Mouse (Mus musculus): ENCODE measurements around the gene 2610528J11Rik. TPM values are rescaled to one million over a fixed set of nuclear protein-coding genes. Genes with fewer than 3 reads are reported as not detected.

The 2610528J11Rik gene
- polyA plus RNA-seq, 1 experiment = 0.26 TPM

DNA sequence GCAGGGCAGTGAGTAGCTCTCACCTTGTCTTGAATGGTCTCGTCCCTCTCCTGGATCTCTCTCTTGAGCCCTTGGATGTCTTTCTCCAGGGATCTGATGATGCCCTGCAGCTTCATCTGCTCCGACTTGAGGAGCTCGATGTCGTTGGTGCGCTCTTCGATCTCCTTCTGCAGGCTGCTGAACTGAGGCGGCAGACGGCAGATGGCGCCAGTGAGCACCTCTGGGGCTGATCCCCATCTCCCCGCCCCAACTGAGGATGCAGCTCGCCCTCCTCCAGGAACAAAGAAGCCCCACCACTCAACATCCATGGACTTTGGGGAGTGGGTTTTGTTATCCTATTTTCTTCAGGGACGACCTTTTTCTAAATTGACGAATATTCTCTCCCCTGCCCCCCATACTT is 52.5 kb downstream of the 2610528J11Rik start:
- H3K4me1 ChIP-seq (ENCODE audit: control insufficient read depth, insufficient read depth, low read length) = no peaks in the 10 kb centered on the region
- 0 out of 2 replicates have a peak, but pooled peaks have one; percentile 34 for TF ChIP-seq CTCF (IDR thresholded peaks at IDR 0.05; ENCODE audit: control insufficient read depth, insufficient read depth, insufficient replicate concordance, low read depth, low read length)
- TF ChIP-seq POLR2A (IDR thresholded peaks at IDR 0.05; ENCODE audit: control insufficient read depth, low read depth, low read length) = no peak

More for the DNA sequence above, 52.5 kb downstream of the 2610528J11Rik start:
- Histone ChIP-seq H3K27me3 (ENCODE audit: control insufficient read depth, insufficient read depth, low read length) (no peaks in the 10 kb centered on the region), H3K27ac (ENCODE audit: control insufficient read depth, insufficient read depth, low read depth, low read length) (no peak overlapping the region), H3K36me3 (ENCODE audit: control insufficient read depth, insufficient read depth, low read length) (peaks cover 1% of the 10 kb centered on the region), H3K4me3 (ENCODE audit: control insufficient read depth, low read depth, low read length) (no peak overlapping the region)

Other genes with a start within 250 kb of the 2610528J11Rik start
- 14.3 and 15.2 TPM in 2 replicates for gene Ptprf, start 235.6 kb upstream of the 2610528J11Rik start, polyA plus RNA-seq (2012; rRNA removed)
- gene Szt2, start 117.7 kb upstream of the 2610528J11Rik start, polyA plus RNA-seq (2012; rRNA removed) = 12.2 and 14.2 TPM in 2 replicates
- 28.3 and 29.0 TPM in 2 replicates for gene Med8, start 117.7 kb upstream of the 2610528J11Rik start, polyA plus RNA-seq (2012; rRNA removed)
- gene Elovl1, start 98.9 kb upstream of the 2610528J11Rik start, polyA plus RNA-seq (2012; rRNA removed) = 17.1 and 19.6 TPM in 2 replicates
- 116 and 126 TPM in 2 replicates for gene Cdc20, start 89.6 kb upstream of the 2610528J11Rik start, polyA plus RNA-seq (2012; rRNA removed)
- not detected in 2 replicates for gene Mpl, start 69.5 kb upstream of the 2610528J11Rik start, polyA plus RNA-seq (2012; rRNA removed)
- 1.8 and 2.1 TPM in 2 replicates for gene Tie1, start 36.9 kb upstream of the 2610528J11Rik start, polyA plus RNA-seq (2012; rRNA removed)
- 0.25 TPM in 1 of 2 replicates, not detected in the other for gene Tmem125, start 17.0 kb downstream of the 2610528J11Rik start, polyA plus RNA-seq (2012; rRNA removed)
- 53.3 and 55.1 TPM in 2 replicates for gene Cfap57, start 93.8 kb downstream of the 2610528J11Rik start, polyA plus RNA-seq (2012; rRNA removed)
- 45.0 and 46.4 TPM in 2 replicates for gene Ebna1bp2, start 93.8 kb downstream of the 2610528J11Rik start, polyA plus RNA-seq (2012; rRNA removed)
- 0.20 and 0.36 TPM in 2 replicates for gene Olfr62, start 132.0 kb downstream of the 2610528J11Rik start, polyA plus RNA-seq (2012; rRNA removed)
- not detected in 2 replicates for gene Olfr1342, start 165.8 kb downstream of the 2610528J11Rik start, polyA plus RNA-seq (2012; rRNA removed)
- 0.15 TPM in 1 of 2 replicates, not detected in the other for gene Olfr1341, start 176.5 kb downstream of the 2610528J11Rik start, polyA plus RNA-seq (2012; rRNA removed)
- not detected in 2 replicates for gene Olfr1340, start 193.1 kb downstream of the 2610528J11Rik start, polyA plus RNA-seq (2012; rRNA removed)
- gene Olfr1339, start 205.2 kb downstream of the 2610528J11Rik start, polyA plus RNA-seq (2012; rRNA removed) = not detected in 2 replicates
- gene Olfr1338, start 231.7 kb downstream of the 2610528J11Rik start, polyA plus RNA-seq (2012; rRNA removed) = 0.11 TPM in 1 of 2 replicates, not detected in the other